11 mouse cellular contexts compared by ENCODE assay signal in genomic region chr19:53050100-53050499, GRCm38 (mm10). TPM values are rescaled to one million over a fixed set of nuclear protein-coding genes. Genes with fewer than 3 reads are reported as not detected.
A peak's percentile ranks its signal among the peaks of the same experiment; 100 is the strongest.
DNase-seq lines count a peak whose midpoint lies in the region; ATAC-seq and TF ChIP-seq lines count a peak whose summit lies in the region.
"Had no signal": no experiment of that assay in that cellular context is flagged by ENCODE, and none has a peak within 500 bp of the region (broad histone marks: within the 10 kb centered on the region; RNA-seq: fewer than 3 reads in every experiment).

No protein-coding gene starts in this region.

- H3K9me3 ChIP-seq in hindbrain, embryonic 16.5 days (ENCODE audit: control insufficient read depth, low read length) = no peaks in the 10 kb centered on the region

- H3K4me3 ChIP-seq in layer of hippocampus, adult 2 months = no peak overlapping the region
- H3K4me3 ChIP-seq in hindbrain, embryonic 16.5 days (ENCODE audit: low read length) = no peak overlapping the region
- H3K4me3 ChIP-seq: neural tube, embryonic 12.5 days had no signal

- no peaks in the 10 kb centered on the region; the same call in 1 of the 2 replicates for H3K4me1 ChIP-seq in hindbrain, embryonic 16.5 days (ENCODE audit: control insufficient read depth, insufficient read depth, low read depth, low read length)

- H3K4me2 ChIP-seq in hindbrain, embryonic 16.5 days (ENCODE audit: low read length) = no peak overlapping the region
- H3K4me2 ChIP-seq: neural tube, embryonic 12.5 days had no signal

- H3K9ac ChIP-seq in hindbrain, embryonic 16.5 days (ENCODE audit: low read depth, low read length) = no peak overlapping the region
- H3K9ac ChIP-seq: neural tube, embryonic 12.5 days had no signal

- no peaks in the 10 kb centered on the region for H3K36me3 ChIP-seq in hindbrain, embryonic 16.5 days (ENCODE audit: control insufficient read depth, insufficient read depth, low read length)
- H3K36me3 ChIP-seq: neural tube, embryonic 12.5 days had no signal

- no peak for ATAC-seq in CD4-positive, CD25-positive, alpha-beta regulatory T cell, adult 4 months
- ATAC-seq in erythroblast, adult 5-6 weeks (replicated peaks; ENCODE audit: low FRiP score, poor library complexity, severe bottlenecking) = 0 out of 2 replicates have a peak, but pooled peaks have one; percentile 42
- ATAC-seq in hindbrain, embryonic 16.5 days = no peak

- DNase-seq in CD4-positive, CD25-positive, alpha-beta regulatory T cell, adult 2 months (ENCODE audit: low read depth, low spot score) = peak; percentile 51
- no peak for DNase-seq in layer of hippocampus, adult 2 months (ENCODE audit: low spot score in 2 of 2)
- DNase-seq in layer of hippocampus, adult 18-20 months (ENCODE audit: low spot score in 2 of 2) = no peak
- peak; percentile 35 for DNase-seq in CD4-positive helper T cell, adult 2 months (ENCODE audit: low read depth, low spot score)
- DNase-seq in adrenal gland, postnatal 36 days = no peak
- DNase-seq: heart, postnatal 10 days; kidney, adult 18-20 months had no signal

- no peak overlapping the region for H3K27ac ChIP-seq in layer of hippocampus, adult 2 months
- no peak overlapping the region for H3K27ac ChIP-seq in hindbrain, embryonic 16.5 days (ENCODE audit: low read depth, low read length)
- H3K27ac ChIP-seq: neural tube, embryonic 12.5 days had no signal

- 81% methylated on average over 3 of the region's 3 CpGs for WGBS in hindbrain, embryonic 16.5 days

- H3K27me3 ChIP-seq in hindbrain, embryonic 16.5 days (replicated peaks; ENCODE audit: control insufficient read depth, insufficient read depth, low read length) = no peaks in the 10 kb centered on the region
- H3K27me3 ChIP-seq: neural tube, embryonic 12.5 days had no signal

- peak; percentile 72 for TF ChIP-seq CTCF in layer of hippocampus, adult 2 months (conservative IDR thresholded peaks at IDR 0.05)

RNA-seq across cellular contexts. Expression of gene Xpnpep1, which starts 10.1 kb away (rescaled TPM):
- polyA plus RNA-seq in CD4-positive, CD25-positive, alpha-beta regulatory T cell, adult 4 months (2017; shearing (Covaris generic)) = 10 to 100 TPM; 51.1 to 85.0 TPM
- 10 to 100 TPM; 78.7 to 82.9 TPM for total RNA-seq in layer of hippocampus, adult 2 months (2021)
- 10 to 100 TPM; 72.8 to 79.3 TPM for total RNA-seq in layer of hippocampus, adult 18-20 months (2021)
- total RNA-seq in erythroblast, adult 5-6 weeks (2015; ENCODE audit: low replicate concordance) = 17.1 and 32.0 TPM in 2 replicates
- total RNA-seq in erythroblast, adult 5-6 weeks (2017; ENCODE audit: low replicate concordance) = 21.7 and 28.4 TPM in 2 replicates
- 118 and 129 TPM in 2 replicates for polyA plus RNA-seq in hindbrain, embryonic 16.5 days (2015; fragmentation: Nextera tagmentation; extraction: Ambion mirVana)
- total RNA-seq in adrenal gland, postnatal 36 days (2021) = 10 to 100 TPM; 87.8 to 98.7 TPM

Comparison
In these comparisons a context has a peak if more than half of its experiments do, and no peak if none do; other contexts are left out.
1. DNase-seq: peak in CD4-positive, CD25-positive, alpha-beta regulatory T cell, adult 2 months (single experiment) and CD4-positive helper T cell, adult 2 months (single experiment); none in layer of hippocampus, adult 2 months (0 of 2), layer of hippocampus, adult 18-20 months (0 of 2) and adrenal gland, postnatal 36 days (0 of 2).